Mouse (Mus musculus): ENCODE data around the gene Hebp1.
A peak's percentile ranks its signal among the peaks of the same experiment; 100 is the strongest.

Hebp1 gene

DNA sequence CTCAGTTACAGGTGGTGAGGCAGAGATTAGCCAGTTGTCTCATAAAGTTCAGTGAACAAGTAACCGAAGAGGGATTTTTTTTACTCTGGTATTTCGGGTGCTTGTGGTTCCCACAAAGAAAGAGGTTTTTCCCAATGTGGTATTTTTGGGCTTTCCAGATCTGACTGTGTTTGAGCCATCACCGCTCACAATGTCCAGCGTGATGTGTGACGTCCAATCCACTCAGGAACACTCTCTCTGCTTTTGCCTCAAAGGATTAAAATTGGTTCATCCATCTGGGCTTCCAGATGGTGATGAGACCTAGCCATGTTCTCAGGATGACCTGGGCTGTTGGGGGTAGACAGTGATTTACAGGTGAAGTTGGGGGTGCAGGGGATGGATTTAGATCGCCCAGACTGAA is 90.8 kb downstream of the Hebp1 start:
- DNase-seq, result no peak

DNA sequence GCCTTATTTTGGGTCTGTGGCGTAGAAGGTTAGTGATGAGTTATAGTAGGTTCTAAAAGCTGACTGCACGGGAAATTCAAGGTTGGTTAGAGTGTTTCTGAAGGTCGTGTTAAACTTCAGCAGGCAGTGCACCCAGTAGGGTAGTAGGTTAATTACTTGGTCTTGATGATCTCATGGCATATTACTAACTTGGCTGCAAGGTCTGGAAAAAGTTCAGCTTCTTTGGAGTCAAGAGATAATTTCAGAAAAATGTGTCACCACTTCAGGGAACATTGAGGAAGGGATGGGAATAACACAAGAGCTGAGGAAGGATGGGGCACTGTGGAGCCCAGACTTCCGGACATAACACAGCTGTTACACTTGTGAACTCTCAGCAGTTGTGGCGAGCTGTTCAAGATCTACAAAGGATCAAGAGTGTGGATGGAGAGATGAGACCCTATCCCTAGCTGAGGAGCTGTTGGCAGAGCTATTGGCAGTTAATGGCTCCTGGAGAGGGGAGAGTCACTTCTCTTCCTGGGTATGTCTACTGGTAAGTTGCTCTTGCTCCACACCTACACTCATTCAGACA is 95.0 kb downstream of the Hebp1 start:
- DNase-seq, result no peak

DNA sequence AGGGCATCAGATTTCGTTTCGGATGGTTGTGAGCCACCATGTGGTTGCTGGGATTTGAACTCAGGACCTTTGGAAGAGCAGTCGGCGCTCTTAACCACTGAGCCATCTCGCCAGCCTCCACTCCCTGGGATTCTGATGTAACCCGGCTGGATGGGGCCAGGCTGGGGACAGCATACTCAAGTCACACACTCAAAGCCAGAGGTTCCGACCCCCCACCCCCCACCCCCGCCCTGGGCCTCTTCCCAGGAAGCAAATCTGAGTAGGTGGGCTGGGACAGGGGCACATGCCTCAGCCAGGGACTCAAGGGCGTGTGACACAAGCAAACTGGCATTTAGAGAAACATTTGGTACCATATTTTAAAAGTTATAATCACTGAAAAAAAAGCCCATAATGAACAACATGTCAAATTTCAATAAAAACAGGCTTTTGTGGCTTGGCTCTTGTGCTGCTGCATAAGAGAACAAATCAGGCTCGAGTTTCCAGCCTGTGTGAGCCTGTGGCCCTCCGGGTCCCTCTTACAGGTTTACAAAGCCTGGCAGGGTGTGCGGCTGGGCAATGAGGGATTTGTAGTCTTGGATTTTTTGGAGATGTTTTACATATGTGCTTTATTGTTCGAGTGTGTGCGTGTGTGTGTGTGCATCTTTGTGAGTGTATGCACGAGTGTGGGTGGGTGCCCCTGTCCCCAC is 96.9 kb downstream of the Hebp1 start:
- no peak for DNase-seq

- DNase-seq, result no peak
Observed at GRCm38 (mm10) chr6:135092798-135093470, 104.9 kb downstream of the Hebp1 start.

GRCm38 (mm10) chr6:135090661-135091060 is 107.2 kb downstream of the Hebp1 start:
- no peak for DNase-seq

GRCm38 (mm10) chr6:135089786-135090185 is 108.0 kb downstream of the Hebp1 start:
- DNase-seq, result no peak

GRCm38 (mm10) chr6:135087721-135088451 is 109.9 kb downstream of the Hebp1 start:
- DNase-seq, result peak; percentile 27 to 42

Data from thymus, adult 18-20 months (tissue).